Mouse (Mus musculus): ENCODE results near the gene Ccdc126. TPM values are rescaled to one million over a fixed set of nuclear protein-coding genes. Genes with fewer than 3 reads are reported as not detected.
A peak's percentile ranks its signal among the peaks of the same experiment; 100 is the strongest.

The Ccdc126 gene
- polyA plus RNA-seq, 1 experiment: 10.4 TPM

GRCm38 (mm10) chr6:49343737-49344469 lies 24.8 kb downstream of the Ccdc126 start:
- no peak for DNase-seq (ENCODE audit: low spot score)

DNA sequence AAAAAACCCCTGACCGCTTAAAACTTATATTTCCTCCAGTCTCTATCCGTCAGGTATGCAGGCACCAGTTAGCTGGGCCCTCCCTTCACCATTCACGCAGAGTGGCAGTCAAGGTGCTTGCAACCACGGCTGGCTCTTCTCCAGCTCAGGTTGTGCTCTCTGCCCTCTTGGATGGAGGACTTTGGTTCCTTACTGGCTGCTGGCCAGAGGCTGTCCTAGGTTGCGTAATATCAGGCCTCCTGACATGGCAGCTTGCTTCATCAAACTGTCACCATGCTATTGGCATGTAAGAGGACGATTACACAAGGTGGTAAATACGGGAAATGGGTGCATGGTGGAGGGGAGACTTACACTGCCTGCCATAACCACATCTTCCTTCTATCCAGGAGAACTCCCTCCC lies 30.8 kb downstream of the Ccdc126 start:
- no peak for DNase-seq (ENCODE audit: low spot score)

GRCm38 (mm10) chr6:49354613-49355012 lies 35.5 kb downstream of the Ccdc126 start:
- DNase-seq (ENCODE audit: low spot score): no peak

DNA sequence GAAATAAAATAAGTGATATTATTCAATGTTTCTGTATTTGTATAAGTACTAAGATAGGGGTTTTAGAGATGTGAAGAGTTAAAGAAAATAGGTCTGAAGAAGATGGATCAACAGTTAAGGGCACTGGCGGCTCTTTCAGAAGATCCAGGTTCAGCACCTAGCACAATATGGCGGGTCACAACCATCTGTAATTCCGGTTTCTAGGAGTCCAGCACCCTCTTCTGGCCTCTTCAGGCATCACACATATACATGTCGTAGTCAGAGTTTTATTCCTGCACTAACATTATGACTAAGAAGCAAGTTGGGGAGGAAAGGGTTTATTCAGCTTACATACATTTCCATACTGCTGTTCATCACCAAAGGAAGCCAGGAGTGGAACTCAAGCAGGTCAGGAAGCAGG lies 36.1 kb downstream of the Ccdc126 start:
- DNase-seq (ENCODE audit: low spot score): no peak

- no peak for DNase-seq (ENCODE audit: low spot score)
These were observed 41.3 kb downstream of the Ccdc126 start for GRCm38 (mm10) chr6:49360420-49360819.

DNA sequence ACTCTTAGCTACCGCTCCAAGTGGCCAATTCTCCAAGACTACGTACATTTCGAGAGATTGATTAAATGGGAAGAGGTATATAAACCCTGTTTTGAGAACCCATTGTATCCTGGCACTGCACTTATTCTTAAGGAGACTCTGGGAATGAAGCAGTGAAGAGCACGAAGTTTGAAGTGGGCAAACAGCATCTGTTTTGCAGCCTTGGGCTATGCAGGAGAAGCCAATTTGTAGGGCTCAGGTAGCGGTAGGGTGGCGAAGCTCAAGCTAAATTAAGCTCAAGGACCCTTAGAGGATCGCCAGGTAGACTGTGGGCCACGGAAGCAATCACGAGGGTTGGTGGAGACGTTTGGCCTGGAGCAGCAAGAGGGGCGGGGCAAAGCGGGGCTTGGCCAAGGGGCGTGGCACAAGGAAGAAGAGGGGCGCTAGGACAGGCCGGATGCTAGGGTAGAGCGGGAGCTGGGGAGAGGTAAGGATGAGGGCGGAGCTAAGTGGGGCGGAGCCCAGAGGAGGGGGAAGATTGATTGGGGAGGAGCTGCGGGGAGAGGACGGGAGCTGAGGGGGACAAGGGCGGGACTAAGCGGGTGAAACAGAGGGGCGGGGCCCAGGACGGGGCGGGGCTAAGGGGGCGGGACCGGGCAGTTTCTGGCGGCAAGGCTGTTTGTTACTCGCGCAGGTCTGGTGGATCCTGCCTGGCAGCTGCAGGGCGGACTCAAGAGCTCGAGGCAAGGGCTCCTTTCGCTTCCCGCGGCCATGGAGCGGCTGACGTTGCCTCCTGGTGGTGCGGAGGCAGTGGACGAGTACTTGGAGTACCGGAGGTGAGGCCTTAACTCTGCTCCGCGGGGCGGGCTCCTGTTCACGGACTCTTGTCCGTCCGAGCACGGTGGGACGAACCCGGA lies 48.3 kb downstream of the Ccdc126 start, which contains the start of gene Fam221a:
TSS of gene Fam221a (plus strand) at position 581 of the 896 bp plus-strand sequence.
- DNase-seq (ENCODE audit: low spot score): peak; percentile 70

- DNase-seq (ENCODE audit: low spot score): no peak
These were observed 49.1 kb downstream of the Ccdc126 start for GRCm38 (mm10) chr6:49368212-49368611.

GRCm38 (mm10) chr6:49372705-49373104 lies 53.6 kb downstream of the Ccdc126 start:
- DNase-seq (ENCODE audit: low spot score): no peak

DNA sequence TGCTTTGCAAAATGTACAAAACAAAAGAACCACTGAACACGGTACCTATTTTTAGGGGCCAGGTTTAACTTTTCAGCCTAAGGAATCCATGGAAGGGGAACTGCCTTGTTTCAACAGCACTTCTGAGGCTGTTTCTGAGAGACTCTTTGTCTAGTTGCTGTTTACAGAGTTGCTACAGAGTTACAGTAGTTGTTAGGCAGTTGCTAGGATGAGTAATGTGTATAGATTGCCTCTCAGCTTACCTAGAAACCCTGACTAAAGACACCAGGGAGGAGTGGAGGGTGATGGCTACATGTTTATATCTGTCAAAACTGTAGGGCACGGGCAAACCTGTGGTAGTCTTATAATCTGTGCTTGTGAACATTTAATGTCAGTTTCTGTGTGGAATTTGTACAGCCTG lies 54.9 kb downstream of the Ccdc126 start:
- DNase-seq (ENCODE audit: low spot score): no peak

DNA sequence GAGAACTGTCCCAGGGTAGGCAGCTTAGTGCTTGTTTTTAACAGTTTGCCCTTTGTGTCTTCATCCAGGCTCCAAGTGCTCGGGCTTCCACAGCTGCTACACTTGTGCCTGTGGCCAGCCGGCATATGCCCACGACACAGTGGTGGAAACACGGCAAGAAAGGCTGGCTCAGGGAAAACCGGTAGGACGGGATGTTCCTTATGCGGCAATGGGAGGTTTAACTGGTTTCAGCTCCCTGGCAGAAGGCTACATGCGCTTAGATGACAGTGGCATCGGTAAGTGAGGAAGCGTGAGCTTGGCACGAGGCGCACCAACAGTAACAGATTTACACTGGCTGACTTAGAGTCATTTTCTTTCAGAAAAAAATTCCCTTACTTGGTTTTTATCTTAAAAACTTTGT lies 59.3 kb downstream of the Ccdc126 start:
- peak; percentile 25 for DNase-seq (ENCODE audit: low spot score)

Other genes with a start within 250 kb of the Ccdc126 start
- 29.2 and 31.8 TPM in 2 replicates for gene Malsu1, start 245.5 kb upstream of the Ccdc126 start, polyA plus RNA-seq (2012; rRNA removed)
- 1.7 and 2.2 TPM in 2 replicates for gene Igf2bp3, start 104.3 kb upstream of the Ccdc126 start, polyA plus RNA-seq (2012; rRNA removed)
- gene Tra2a, start 55.2 kb upstream of the Ccdc126 start, polyA plus RNA-seq (2012; rRNA removed): 86.7 and 120 TPM in 2 replicates
- gene Fam221a, start 48.5 kb downstream of the Ccdc126 start, polyA plus RNA-seq (2012; rRNA removed): 5.2 and 5.9 TPM in 2 replicates
- not detected in 2 replicates for gene Stk31, start 76.3 kb downstream of the Ccdc126 start, polyA plus RNA-seq (2012; rRNA removed)